Mouse (Mus musculus) lung, embryonic 15.5 days (tissue): ENCODE measurements around the gene Zfp710. TPM values are rescaled to one million over a fixed set of nuclear protein-coding genes. Genes with fewer than 3 reads are reported as not detected.

Source experiments
- ATAC-seq: fragments of 200-750 bp; cut with Nextera tagmentation; 2 replicates; pipeline ENCODE4 v1.8.0; 2017; ENCODE audit warnings: moderate number of reproducible peaks, borderline replicate concordance; ENCODE audit not compliant: low FRiP score, low TSS enrichment; ENCODE audit errors: extremely low read depth
- H3K27ac ChIP-seq: fragments of 300-500 bp; sonication (generic); 2 replicates; pipeline ENCODE4 v1.5.1; 2015; ENCODE audit warnings: moderate library complexity, mild to moderate bottlenecking, inconsistent platforms
- H3K27me3 ChIP-seq: fragments of 300-500 bp; sonication (generic); 2 replicates; pipeline ENCODE4 v1.6.1; 2015; ENCODE audit warnings: inconsistent platforms
- H3K36me3 ChIP-seq: fragments of 300-500 bp; sonication (generic); 2 replicates; pipeline ENCODE4 v1.6.1; 2015; ENCODE audit warnings: inconsistent platforms
- H3K4me1 ChIP-seq: fragments of 300-500 bp; sonication (generic); 2 replicates; pipeline ENCODE4 v1.6.1; 2015; ENCODE audit warnings: inconsistent platforms
- H3K4me2 ChIP-seq: fragments of 300-500 bp; sonication (generic); 2 replicates; pipeline ENCODE4 v1.6.1; 2015; ENCODE audit warnings: inconsistent platforms, mild to moderate bottlenecking, moderate library complexity
- H3K4me3 ChIP-seq: fragments of 300-500 bp; sonication (generic); 2 replicates; pipeline ENCODE4 v1.5.1; 2015; ENCODE audit warnings: mild to moderate bottlenecking, inconsistent platforms
- H3K9ac ChIP-seq: fragments of 300-500 bp; sonication (generic); 2 replicates; pipeline ENCODE4 v1.6.1; 2015; ENCODE audit warnings: inconsistent platforms
- H3K9me3 ChIP-seq: fragments of 300-500 bp; sonication (generic); 2 replicates; pipeline ENCODE4 v1.6.1; 2016; ENCODE audit warnings: inconsistent platforms
- WGBS: fragments of 180-500 bp; shearing (Covaris S2); methylation state at CpG from one replicate; pipeline ENCODE4 v1.1.7; 2015; 5-methylcytosine and 5-hydroxymethylcytosine counted together
- polyA plus RNA-seq: library from polyadenylated mRNA; unstranded; fragments of >200 nt; fragmentation: Nextera tagmentation; extraction: Ambion mirVana; gene quantifications from 2 replicates; pipeline ENCODE4 v1.2.1, GENCODE M21; 2015

Zfp710 gene
- polyA plus RNA-seq, 1 experiment from 2014 or later, result 17.6 TPM

- peaks cover 16% of the 10 kb centered on the region for H3K4me1 ChIP-seq
- H3K4me3 ChIP-seq, result no peak overlapping the region
- H3K27ac ChIP-seq, result peak overlapping the region; percentile 90
- no peaks in the 10 kb centered on the region for H3K9me3 ChIP-seq
- H3K36me3 ChIP-seq, result no peaks in the 10 kb centered on the region
- H3K4me2 ChIP-seq, result peak overlapping the region; percentile 10
- WGBS, result 19% methylated on average over 8 of the region's 8 CpGs
- H3K9ac ChIP-seq, result no peak overlapping the region
- peak; percentile 85 for ATAC-seq
- H3K27me3 ChIP-seq, result no peaks in the 10 kb centered on the region
Observed at GRCm38 (mm10) chr7:80134454-80135172, 110.0 kb downstream of the Zfp710 start.

DNA sequence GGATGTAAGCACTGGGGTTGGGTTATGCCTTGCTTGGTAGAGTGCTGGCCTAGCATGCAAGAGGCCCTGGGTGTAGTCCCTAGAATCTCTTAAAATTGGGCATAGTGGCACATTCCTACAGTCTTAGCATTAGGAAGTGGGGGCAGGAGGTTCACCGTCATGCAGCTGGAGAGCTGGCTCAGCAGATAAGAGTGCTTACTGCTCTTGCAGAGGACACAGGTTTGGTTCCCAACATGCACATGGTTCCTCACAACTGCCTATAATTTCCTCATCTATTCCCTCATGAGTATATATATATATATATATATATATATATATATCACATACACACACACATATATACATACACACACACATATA is 110.5 kb downstream of the Zfp710 start:
- Histone ChIP-seq H3K27ac (peak overlapping the region; percentile 90), H3K27me3 (no peaks in the 10 kb centered on the region), H3K9ac (no peak overlapping the region), H3K4me2 (no peak overlapping the region), H3K9me3 (no peaks in the 10 kb centered on the region), H3K36me3 (no peaks in the 10 kb centered on the region), H3K4me1 (peaks cover 16% of the 10 kb centered on the region), H3K4me3 (no peak overlapping the region)
- 38% methylated on average over 1 of the region's 1 CpGs for WGBS
- ATAC-seq, result no peak

DNA sequence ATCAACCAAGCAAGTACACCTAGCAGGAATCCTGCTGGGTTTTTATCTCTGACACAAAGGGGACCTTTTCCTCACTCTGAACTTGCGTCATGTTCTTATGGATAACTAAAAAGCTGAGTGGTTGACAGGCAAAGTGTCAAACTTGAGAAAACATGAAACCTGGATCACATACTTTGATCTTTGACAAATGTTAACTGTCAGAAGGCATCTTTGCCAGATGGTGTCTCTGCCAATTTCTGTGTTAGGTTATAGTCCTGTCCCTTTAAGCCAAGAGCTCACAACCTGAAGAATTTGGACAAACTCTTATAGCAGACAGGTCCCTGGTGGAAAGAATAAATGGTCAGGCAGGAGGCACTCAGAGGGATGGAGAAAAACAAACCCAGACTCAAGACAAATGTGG is 113.8 kb downstream of the Zfp710 start:
- Histone ChIP-seq H3K9me3 (no peaks in the 10 kb centered on the region), H3K4me3 (no peak overlapping the region), H3K27me3 (no peaks in the 10 kb centered on the region), H3K4me1 (peaks cover 22% of the 10 kb centered on the region), H3K4me2 (no peak overlapping the region), H3K36me3 (no peaks in the 10 kb centered on the region), H3K9ac (no peak overlapping the region), H3K27ac (no peak overlapping the region)
- no peak for ATAC-seq
- 69% methylated on average over 1 of the region's 1 CpGs for WGBS

DNA sequence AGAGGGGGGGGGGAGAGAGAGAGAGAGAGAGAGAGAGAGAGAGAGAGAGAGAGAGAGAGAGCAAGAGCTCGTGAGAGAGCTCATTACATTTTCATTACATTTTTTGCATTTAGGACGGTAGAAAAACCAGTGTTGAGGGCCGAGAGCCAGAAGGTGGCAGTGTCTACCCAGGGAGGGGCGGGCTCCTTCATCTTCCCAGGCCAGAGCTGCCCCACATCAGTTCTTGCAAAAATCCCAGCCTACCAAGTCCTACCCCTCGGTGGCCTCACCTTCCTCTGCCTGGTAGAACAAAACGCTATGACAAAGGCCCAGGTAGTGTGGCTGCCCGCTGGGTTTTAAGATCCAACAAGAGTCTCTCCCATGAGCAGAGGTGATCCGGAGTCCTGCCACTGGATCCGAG is 116.2 kb downstream of the Zfp710 start:
- Histone ChIP-seq H3K4me1 (peaks cover 12% of the 10 kb centered on the region; the same call in 1 of the 2 replicates), H3K9me3 (no peaks in the 10 kb centered on the region), H3K27ac (no peak overlapping the region), H3K36me3 (no peaks in the 10 kb centered on the region), H3K9ac (no peak overlapping the region), H3K4me2 (no peak overlapping the region; the same call in 1 of the 2 replicates), H3K27me3 (no peaks in the 10 kb centered on the region), H3K4me3 (no peak overlapping the region)
- 15% methylated on average over 9 of the region's 9 CpGs for WGBS
- peak; percentile 47; the same call in 1 of the 2 replicates for ATAC-seq

Other genes with a start within 250 kb of the Zfp710 start
- not detected in 2 replicates for gene Mesp1, start 231.0 kb upstream of the Zfp710 start, polyA plus RNA-seq
- gene Mesp2, start 214.1 kb upstream of the Zfp710 start, polyA plus RNA-seq, result 0.48 and 0.56 TPM in 2 replicates
- 3.0 and 5.4 TPM in 2 replicates for gene Anpep, start 163.8 kb upstream of the Zfp710 start, polyA plus RNA-seq
- gene Ap3s2, start 104.2 kb upstream of the Zfp710 start, polyA plus RNA-seq, result 27.8 TPM in 2 replicates
- 30.1 and 30.5 TPM in 2 replicates for gene Arpin, start 89.5 kb upstream of the Zfp710 start, polyA plus RNA-seq
- 690 and 692 TPM in 2 replicates for gene Idh2, start 90.6 kb downstream of the Zfp710 start, polyA plus RNA-seq
- gene Sema4b, start 162.0 kb downstream of the Zfp710 start, polyA plus RNA-seq, result 13.7 and 14.9 TPM in 2 replicates
- 79.1 and 90.8 TPM in 2 replicates for gene Cib1, start 208.0 kb downstream of the Zfp710 start, polyA plus RNA-seq
- gene Gdpgp1, start 208.1 kb downstream of the Zfp710 start, polyA plus RNA-seq, result 3.0 and 4.0 TPM in 2 replicates
- gene Ttll13, start 221.6 kb downstream of the Zfp710 start, polyA plus RNA-seq, result 0.73 and 0.93 TPM in 2 replicates
- gene Ngrn, start 236.4 kb downstream of the Zfp710 start, polyA plus RNA-seq, result 44.6 and 45.7 TPM in 2 replicates
- gene Vps33b, start 244.8 kb downstream of the Zfp710 start, polyA plus RNA-seq, result 9.5 and 11.1 TPM in 2 replicates